Mouse (Mus musculus) heart, embryonic 10.5 days (tissue): ENCODE data around the gene Gm20388. TPM values are rescaled to one million over a fixed set of nuclear protein-coding genes. Genes with fewer than 3 reads are reported as not detected.
"Not testable (repeated sequence)": the region's sequence is repeated elsewhere in the genome, so short reads cannot be mapped to it uniquely, and the experiment has no call there.

Source experiments
- DNase-seq: peaks from one replicate; pipeline ENCODE4 v3.0.0-alpha.2; 2017; ENCODE audit warnings: low spot score
- H3K27ac ChIP-seq: fragments of 300-500 bp; sonication (generic); 2 replicates; pipeline ENCODE4 v1.5.1; 2016; ENCODE audit warnings: mild to moderate bottlenecking
- H3K27me3 ChIP-seq: fragments of 300-500 bp; sonication (generic); 2 replicates; pipeline ENCODE4 v1.6.1; 2016; ENCODE audit warnings: mild to moderate bottlenecking; ENCODE audit not compliant: poor library complexity, insufficient read depth, severe bottlenecking
- H3K36me3 ChIP-seq: fragments of 300-500 bp; sonication (generic); 2 replicates; pipeline ENCODE4 v1.6.1; 2016; ENCODE audit warnings: mild to moderate bottlenecking, moderate library complexity
- H3K4me1 ChIP-seq: fragments of 300-500 bp; sonication (generic); 2 replicates; pipeline ENCODE4 v1.6.1; 2016; ENCODE audit warnings: mild to moderate bottlenecking
- H3K4me3 ChIP-seq: fragments of 300-500 bp; sonication (generic); 2 replicates; pipeline ENCODE4 v1.5.1; 2016; ENCODE audit warnings: mild to moderate bottlenecking, moderate library complexity
- H3K9me3 ChIP-seq: fragments of 300-500 bp; sonication (generic); 2 replicates; pipeline ENCODE4 v1.6.1; 2016; ENCODE audit warnings: mild to moderate bottlenecking, moderate library complexity
- WGBS: fragments of 180-500 bp; shearing (Covaris S2); methylation state at CpG from one replicate; pipeline ENCODE4 v1.1.7; 2016; 5-methylcytosine and 5-hydroxymethylcytosine counted together
- polyA plus RNA-seq: library from polyadenylated mRNA; unstranded; fragments of >200 nt; fragmentation: Nextera tagmentation; extraction: Ambion mirVana; gene quantifications from 2 replicates; pipeline ENCODE4 v1.2.1, GENCODE M21; 2016

Gm20388 gene
- polyA plus RNA-seq, 1 experiment from 2014 or later = 4.5 TPM

DNA sequence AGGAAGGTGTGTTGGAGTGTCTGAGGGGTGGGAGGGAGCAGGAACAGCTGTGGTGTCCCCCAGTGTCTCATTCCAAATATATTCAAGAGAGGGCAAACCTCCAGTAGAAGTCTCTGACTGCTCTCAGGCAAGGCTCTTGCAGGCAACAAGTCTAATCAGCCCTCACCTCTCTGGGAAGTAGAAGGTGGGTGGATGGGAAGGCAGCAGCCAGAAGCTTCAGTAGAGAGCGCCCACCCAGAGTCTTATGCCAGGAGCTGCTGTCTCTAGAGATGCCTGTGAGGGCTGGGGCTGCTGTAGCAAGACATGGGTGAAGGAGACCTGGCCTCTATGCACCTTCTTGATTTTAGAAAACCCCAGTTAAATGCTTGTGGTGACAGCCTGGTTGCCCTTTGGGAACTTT lies 3317.8 kb downstream of the Gm20388 start:
- 94% methylated on average over 1 of the region's 1 CpGs for WGBS

DNA sequence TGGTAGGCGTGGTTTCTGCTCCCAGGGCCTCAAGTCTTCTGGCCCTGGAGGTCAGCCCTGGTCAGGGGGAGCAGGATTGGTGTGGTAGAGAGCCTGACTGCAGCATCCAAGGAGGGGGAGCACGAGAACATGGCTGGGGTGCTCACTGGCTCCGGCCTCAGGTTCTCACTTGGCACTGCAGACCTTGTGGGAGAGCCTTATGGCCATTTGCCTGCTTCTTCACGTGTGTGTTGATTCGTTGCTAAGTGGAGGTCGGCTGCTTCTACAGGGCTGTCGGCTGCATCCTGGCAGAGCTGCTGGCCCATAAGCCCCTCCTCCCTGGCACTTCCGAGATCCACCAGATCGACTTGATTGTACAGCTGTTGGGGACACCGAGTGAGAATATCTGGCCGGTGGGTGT lies 3319.7 kb downstream of the Gm20388 start:
- H3K9me3 ChIP-seq, H3K4me3 ChIP-seq, H3K27ac ChIP-seq, DNase-seq: not testable (repeated sequence)
- peaks cover 41% of the 10 kb centered on the region for H3K36me3 ChIP-seq
- 80% methylated on average over 11 of the region's 11 CpGs for WGBS
- peaks cover 29% of the 10 kb centered on the region for H3K27me3 ChIP-seq
- peaks cover 25% of the 10 kb centered on the region for H3K4me1 ChIP-seq

More for the DNA sequence above, 3317.8 kb downstream of the Gm20388 start:
- H3K36me3 ChIP-seq = peaks cover 41% of the 10 kb centered on the region
- no peaks in the 10 kb centered on the region for H3K9me3 ChIP-seq
- DNase-seq = no peak
- H3K27ac ChIP-seq = no peak overlapping the region
- H3K27me3 ChIP-seq = peaks cover 10% of the 10 kb centered on the region
- no peak overlapping the region for H3K4me3 ChIP-seq
- H3K4me1 ChIP-seq = peaks cover 24% of the 10 kb centered on the region

GRCm38 (mm10) chr8:123231742-123232141 lies 3321.1 kb downstream of the Gm20388 start:
- H3K36me3 ChIP-seq = peaks cover 39% of the 10 kb centered on the region
- WGBS = 52% methylated on average over 5 of the region's 5 CpGs
- no peaks in the 10 kb centered on the region for H3K9me3 ChIP-seq
- no peak for DNase-seq
- peaks cover 37% of the 10 kb centered on the region for H3K27me3 ChIP-seq
- H3K4me3 ChIP-seq = no peak overlapping the region
- H3K4me1 ChIP-seq = peaks cover 31% of the 10 kb centered on the region
- no peak overlapping the region for H3K27ac ChIP-seq

GRCm38 (mm10) chr8:123232553-123232952 lies 3321.9 kb downstream of the Gm20388 start:
- no peak overlapping the region for H3K27ac ChIP-seq
- no peaks in the 10 kb centered on the region for H3K9me3 ChIP-seq
- no peak for DNase-seq
- H3K27me3 ChIP-seq = peaks cover 45% of the 10 kb centered on the region
- 37% methylated on average over 7 of the region's 7 CpGs for WGBS
- peaks cover 31% of the 10 kb centered on the region for H3K36me3 ChIP-seq
- peaks cover 31% of the 10 kb centered on the region for H3K4me1 ChIP-seq
- no peak overlapping the region for H3K4me3 ChIP-seq

DNA sequence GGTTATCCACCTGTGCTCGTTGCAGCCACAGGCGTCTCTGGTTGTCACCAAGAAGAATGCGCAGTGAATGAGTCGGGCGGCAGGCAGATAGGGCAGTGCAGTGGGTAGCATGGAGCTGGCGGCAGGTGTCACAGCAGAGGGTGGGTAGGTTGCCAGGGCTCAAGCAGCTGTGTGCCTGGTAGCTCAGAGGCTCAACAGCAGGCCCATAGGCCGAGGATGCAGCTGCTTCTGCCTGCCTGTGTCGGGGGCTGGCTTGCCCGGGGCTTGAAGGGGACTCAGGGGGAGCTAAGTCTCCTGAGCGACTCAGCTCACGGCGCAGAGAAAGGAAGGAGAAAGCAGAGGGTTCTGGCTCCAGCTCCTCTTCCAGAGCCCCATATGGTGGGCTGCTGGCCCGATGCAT lies 3322.7 kb downstream of the Gm20388 start:
- Histone ChIP-seq H3K4me1 (peaks cover 31% of the 10 kb centered on the region), H3K4me3 (no peak overlapping the region), H3K27ac (no peak overlapping the region), H3K9me3 (no peaks in the 10 kb centered on the region), H3K36me3 (peaks cover 24% of the 10 kb centered on the region), H3K27me3 (peaks cover 45% of the 10 kb centered on the region)
- 62% methylated on average over 13 of the region's 13 CpGs for WGBS
- no peak for DNase-seq

GRCm38 (mm10) chr8:123233760-123234159 lies 3323.1 kb downstream of the Gm20388 start:
- 79% methylated on average over 11 of the region's 11 CpGs for WGBS
- Histone ChIP-seq H3K4me1 (peaks cover 31% of the 10 kb centered on the region), H3K9me3 (no peaks in the 10 kb centered on the region), H3K36me3 (peaks cover 19% of the 10 kb centered on the region), H3K4me3 (no peak overlapping the region), H3K27me3 (peaks cover 45% of the 10 kb centered on the region), H3K27ac (no peak overlapping the region)
- DNase-seq = no peak

DNA sequence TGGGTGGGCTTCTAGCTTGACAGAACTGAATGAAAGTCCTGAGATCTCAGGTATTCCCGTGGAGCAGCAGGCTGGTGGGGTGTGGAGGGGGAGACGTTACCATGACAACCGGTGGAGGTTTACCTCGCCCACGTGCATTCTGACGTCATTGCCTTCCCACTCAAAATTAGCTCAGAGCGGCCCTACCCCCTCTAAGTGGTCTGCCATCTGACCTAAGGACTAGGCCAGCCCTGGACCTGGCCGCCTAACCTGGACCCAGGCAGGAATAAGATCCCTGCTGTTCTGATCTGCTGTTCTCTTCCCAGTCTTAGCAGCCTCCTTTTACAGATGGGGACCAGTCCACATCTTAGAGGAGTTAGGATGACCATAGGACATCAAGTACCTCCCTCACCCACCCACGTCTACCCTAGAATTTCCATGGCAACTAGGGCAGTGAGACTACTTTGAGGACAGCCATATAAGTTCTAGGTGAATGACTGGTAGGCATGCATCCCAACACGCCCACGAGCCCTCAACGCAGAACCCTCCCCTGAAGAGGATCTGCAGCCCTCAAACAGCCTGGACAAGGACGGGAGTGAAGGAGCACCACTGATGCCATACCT lies 3324.4 kb downstream of the Gm20388 start:
- Histone ChIP-seq H3K36me3 (peaks cover 8% of the 10 kb centered on the region; the same call in 1 of the 2 replicates), H3K9me3 (no peaks in the 10 kb centered on the region), H3K27me3 (peaks cover 45% of the 10 kb centered on the region), H3K4me3 (peak overlapping the region; percentile 69), H3K4me1 (peaks cover 31% of the 10 kb centered on the region), H3K27ac (peak overlapping the region; percentile 69; the same call in 1 of the 2 replicates)
- no peak for DNase-seq
- 39% methylated on average over 13 of the region's 13 CpGs for whole genome bisulfite sequencing

DNA sequence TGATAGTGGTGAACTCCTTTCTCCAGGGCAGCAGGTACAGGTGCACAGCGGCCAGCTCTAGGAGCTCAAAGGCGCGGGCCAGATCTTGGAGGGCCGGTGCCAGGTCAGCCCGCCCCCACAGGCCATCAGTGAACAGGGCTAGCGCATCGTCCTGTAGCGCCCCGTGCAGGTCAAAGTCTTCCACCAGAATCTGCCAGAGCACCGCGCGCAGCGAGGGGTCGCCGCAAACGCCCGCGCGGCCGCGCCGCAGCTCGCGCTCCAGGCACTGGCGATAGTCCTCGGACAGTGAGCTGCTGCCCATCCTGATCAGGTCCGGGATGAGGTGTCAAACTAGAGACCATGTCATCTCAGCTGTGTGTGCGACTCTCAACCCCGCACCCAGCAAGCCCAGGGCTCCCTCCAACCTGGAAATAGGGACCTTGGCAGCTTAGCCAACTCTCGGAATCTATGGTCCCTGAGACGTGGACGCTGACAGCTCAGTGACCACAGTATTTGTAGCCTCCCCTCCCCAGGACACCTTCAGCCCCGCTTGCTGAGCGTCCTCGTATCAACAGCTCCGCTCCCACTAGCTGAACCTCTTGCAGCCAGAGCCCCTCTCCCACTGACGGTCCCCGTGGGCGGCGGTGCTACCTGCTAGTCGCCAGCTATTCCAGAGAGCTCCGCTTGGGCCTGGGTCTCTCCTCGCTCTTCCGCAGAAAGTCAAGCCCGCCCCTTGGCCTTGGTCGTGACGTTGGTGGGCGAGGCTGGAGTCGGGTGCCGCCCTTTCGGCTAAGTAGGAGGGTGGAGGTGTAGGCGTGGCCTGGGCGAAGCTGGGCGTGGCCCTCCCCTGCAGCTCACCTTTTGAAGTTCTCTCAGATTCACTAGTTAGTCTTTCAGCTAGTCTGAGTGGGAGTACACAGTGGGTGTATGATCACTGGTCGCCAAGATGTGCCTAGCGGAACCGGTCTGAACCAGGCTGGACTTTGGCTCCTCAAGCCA lies 3325.2 kb downstream of the Gm20388 start, which contains the start of gene Spata2l:
Spata2l (minus strand) TSS at position 714 of the 978 bp plus-strand sequence.
- H3K27ac ChIP-seq = peak within 1 kb of the TSS; percentile 69
- DNase-seq = peak; percentile 97
- 3% methylated on average over 57 of the region's 57 CpGs for WGBS

GRCm38 (mm10) chr8:123239398-123239797 lies 3328.8 kb downstream of the Gm20388 start:
- no peak overlapping the region for H3K4me3 ChIP-seq
- H3K9me3 ChIP-seq = no peaks in the 10 kb centered on the region
- H3K27me3 ChIP-seq = peaks cover 25% of the 10 kb centered on the region
- H3K27ac ChIP-seq = no peak overlapping the region
- H3K36me3 ChIP-seq = peaks cover 31% of the 10 kb centered on the region
- H3K4me1 ChIP-seq = peaks cover 20% of the 10 kb centered on the region
- no peak for DNase-seq
- WGBS = 86% methylated on average over 10 of the region's 10 CpGs

More for the DNA sequence above, 3325.2 kb downstream of the Gm20388 start, which contains the start of gene Spata2l:
- H3K4me3 ChIP-seq = peak within 1 kb of the TSS; percentile 69
- H3K36me3 ChIP-seq = 0 out of 2 replicates have a peak, but pooled peaks cover 4% of the 10 kb centered on the region
- peaks cover 31% of the 10 kb centered on the region for H3K4me1 ChIP-seq
- H3K9me3 ChIP-seq = no peaks in the 10 kb centered on the region
- H3K27me3 ChIP-seq = peaks cover 45% of the 10 kb centered on the region

- peaks cover 60% of the 10 kb centered on the region for H3K36me3 ChIP-seq
- peaks cover 3% of the 10 kb centered on the region; the same call in 1 of the 2 replicates for H3K27me3 ChIP-seq
- no peaks in the 10 kb centered on the region for H3K4me1 ChIP-seq
- no peaks in the 10 kb centered on the region for H3K9me3 ChIP-seq
- H3K4me3 ChIP-seq = no peak overlapping the region
- WGBS = 83% methylated on average over 7 of the region's 7 CpGs
- DNase-seq = no peak
- no peak overlapping the region for H3K27ac ChIP-seq
Observed at GRCm38 (mm10) chr8:123242107-123242923, 3331.7 kb downstream of the Gm20388 start.

- Histone ChIP-seq H3K4me3 (no peak overlapping the region), H3K27ac (no peak overlapping the region), H3K27me3 (no peaks in the 10 kb centered on the region), H3K4me1 (no peaks in the 10 kb centered on the region), H3K36me3 (peaks cover 68% of the 10 kb centered on the region), H3K9me3 (no peaks in the 10 kb centered on the region)
- no peak for DNase-seq
- 62% methylated on average over 11 of the region's 11 CpGs for WGBS
Observed at GRCm38 (mm10) chr8:123243053-123243452, 3332.4 kb downstream of the Gm20388 start.

- Histone ChIP-seq H3K9me3 (no peaks in the 10 kb centered on the region), H3K4me3 (no peak overlapping the region), H3K27ac (no peak overlapping the region), H3K4me1 (no peaks in the 10 kb centered on the region), H3K36me3 (peaks cover 81% of the 10 kb centered on the region), H3K27me3 (no peaks in the 10 kb centered on the region)
- DNase-seq = no peak
- 86% methylated on average over 4 of the region's 4 CpGs for WGBS
Observed at GRCm38 (mm10) chr8:123244382-123244781, 3333.7 kb downstream of the Gm20388 start.
